Mouse (Mus musculus): ENCODE data around the gene Cyp2d10. TPM values are rescaled to one million over a fixed set of nuclear protein-coding genes. Genes with fewer than 3 reads are reported as not detected.
A peak's percentile ranks its signal among the peaks of the same experiment; 100 is the strongest.
"Not testable (repeated sequence)": the region's sequence is repeated elsewhere in the genome, so short reads cannot be mapped to it uniquely, and the experiment has no call there.

Cyp2d10 gene
- polyA plus RNA-seq (2016; fragmentation: Nextera tagmentation; extraction: Ambion mirVana): not detected in 2 replicates

DNA sequence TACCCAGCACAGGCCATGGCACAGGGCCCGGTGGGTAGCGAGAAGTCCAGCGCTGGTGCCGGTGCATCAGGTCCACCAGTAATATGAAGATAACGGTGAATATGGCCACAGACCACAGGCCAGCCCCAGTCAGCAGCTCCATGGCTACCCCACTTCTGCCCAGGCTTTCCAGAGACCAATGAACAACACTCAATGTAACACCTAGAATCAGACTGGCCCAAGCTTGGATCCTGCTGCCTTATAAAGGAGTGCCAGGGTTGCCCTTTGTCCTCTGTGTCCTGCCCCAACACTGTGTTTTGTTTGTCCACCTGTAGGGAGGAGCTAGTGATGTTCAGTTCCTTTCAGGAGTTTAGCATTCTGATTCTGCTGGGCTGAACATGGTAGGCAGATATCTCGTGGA is at the start of gene Cyp2d10:
Cyp2d10 (minus strand) TSS at position 215 of the 400 bp plus-strand sequence.
- Histone ChIP-seq H3K4me1 (no peaks in the 10 kb centered on the region), H3K27ac (no peak within 1 kb of the TSS), H3K4me3 (no peak within 1 kb of the TSS), H3K36me3 (no peaks in the 10 kb centered on the region), H3K27me3 (ENCODE audit: low read depth, poor library complexity, severe bottlenecking) (no peaks in the 10 kb centered on the region), H3K9me3 (replicated peaks) (no peaks in the 10 kb centered on the region)
- WGBS: 95% methylated on average over 6 of the region's 6 CpGs
- DNase-seq (ENCODE audit: low spot score): peak; percentile 6

DNA sequence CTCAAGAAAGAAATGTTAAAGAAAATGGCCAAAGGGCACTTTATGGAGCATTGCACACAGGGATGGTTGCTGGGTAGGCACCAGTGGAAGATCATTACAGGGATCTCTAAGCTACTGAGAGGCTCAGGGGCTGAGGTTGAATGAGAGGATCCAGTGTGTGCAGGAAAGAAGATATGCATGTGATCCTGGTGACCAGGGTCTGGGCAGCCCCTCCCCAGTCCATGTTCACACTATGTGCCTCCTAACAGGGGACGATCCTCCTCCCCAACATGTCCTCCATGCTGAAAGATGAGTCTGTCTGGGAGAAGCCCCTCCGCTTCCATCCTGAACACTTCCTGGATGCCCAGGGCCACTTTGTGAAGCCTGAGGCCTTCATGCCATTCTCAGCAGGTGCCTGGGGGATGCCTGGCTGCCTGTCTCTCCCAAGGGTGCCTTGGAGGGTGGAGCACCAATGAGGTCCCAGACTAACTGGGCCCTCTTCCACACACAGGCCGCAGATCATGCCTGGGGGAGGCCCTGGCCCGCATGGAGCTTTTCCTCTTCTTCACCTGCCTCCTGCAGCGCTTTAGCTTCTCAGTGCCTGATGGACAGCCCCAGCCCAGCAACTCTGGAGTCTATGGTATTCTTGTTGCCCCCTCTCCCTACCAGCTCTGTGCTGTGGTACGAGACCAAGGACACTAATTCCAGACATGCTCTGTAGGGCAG is 49.2 kb upstream of the Cyp2d10 start:
- H3K36me3 ChIP-seq; H3K4me3 ChIP-seq; H3K27me3 ChIP-seq (ENCODE audit: low read depth, poor library complexity, severe bottlenecking); H3K27ac ChIP-seq; H3K4me1 ChIP-seq; H3K9me3 ChIP-seq (replicated peaks); DNase-seq (ENCODE audit: low spot score): not testable (repeated sequence)
- WGBS: 86% methylated on average over 6 of the region's 6 CpGs

DNA sequence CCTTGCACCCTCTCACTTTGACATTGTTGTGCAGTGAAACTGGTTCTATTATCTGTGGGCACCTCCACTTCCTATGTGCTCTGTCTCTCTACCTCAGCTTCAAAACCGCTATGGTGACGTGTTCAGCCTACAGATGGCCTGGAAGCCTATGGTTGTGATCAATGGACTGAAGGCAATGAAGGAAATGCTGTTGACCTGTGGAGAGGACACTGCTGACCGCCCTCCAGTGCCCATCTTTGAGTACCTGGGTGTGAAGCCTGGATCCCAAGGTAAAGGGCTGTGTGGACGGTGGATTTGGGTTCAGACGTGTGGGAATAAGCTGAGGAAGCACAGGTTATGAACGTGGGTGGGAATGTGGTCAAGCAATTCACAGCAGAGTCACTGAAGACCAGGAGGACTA is 46.5 kb upstream of the Cyp2d10 start:
- H3K27me3 ChIP-seq (ENCODE audit: low read depth, poor library complexity, severe bottlenecking); H3K36me3 ChIP-seq; H3K27ac ChIP-seq; H3K9me3 ChIP-seq (replicated peaks); H3K4me1 ChIP-seq; H3K4me3 ChIP-seq: not testable (repeated sequence)
- WGBS: 94% methylated on average over 6 of the region's 6 CpGs
- peak; percentile 21 for DNase-seq (ENCODE audit: low spot score)

DNA sequence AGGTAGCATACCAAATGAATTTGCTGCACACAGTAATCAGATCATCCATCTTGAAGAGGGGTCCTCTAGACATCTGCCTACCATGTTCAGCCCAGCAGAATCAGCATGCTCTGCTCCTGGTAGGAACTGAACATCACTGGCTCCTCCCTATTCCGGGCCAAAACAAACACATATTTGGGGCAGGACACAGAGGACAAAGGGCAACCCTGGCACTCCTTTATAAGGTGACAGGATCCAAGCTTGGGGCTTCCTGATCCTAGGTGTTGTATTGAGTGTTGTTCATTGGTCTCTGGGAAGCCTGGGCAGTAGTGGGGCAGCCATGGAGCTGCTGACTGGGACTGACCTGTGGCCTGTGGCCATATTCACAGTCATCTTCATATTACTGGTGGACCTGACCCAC is 45.1 kb upstream of the Cyp2d10 start:
- not testable (repeated sequence) for H3K9me3 ChIP-seq (replicated peaks); H3K4me3 ChIP-seq; H3K27ac ChIP-seq; H3K4me1 ChIP-seq; H3K36me3 ChIP-seq; H3K27me3 ChIP-seq (ENCODE audit: low read depth, poor library complexity, severe bottlenecking)
- WGBS: 86% methylated on average over 1 of the region's 1 CpGs
- peak; percentile 8 for DNase-seq (ENCODE audit: low spot score)

DNA sequence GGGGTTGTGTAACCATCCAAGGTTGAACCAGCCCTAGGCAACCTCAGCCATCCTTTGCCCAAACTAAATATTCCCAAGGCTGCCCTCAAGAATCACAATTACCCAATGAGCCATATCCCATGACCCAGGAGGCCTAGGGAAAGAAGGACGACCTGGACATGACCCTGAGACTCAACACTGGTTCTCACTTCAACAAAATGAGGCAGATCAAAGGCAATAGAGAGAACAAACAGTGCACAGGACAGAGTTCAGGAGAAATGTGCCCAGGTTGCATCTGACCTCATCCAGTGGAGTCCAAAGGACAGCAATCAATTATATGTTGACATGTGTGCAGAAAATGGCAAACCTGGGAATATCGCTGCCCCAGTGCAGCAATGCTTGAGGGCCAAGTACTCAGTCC is 43.0 kb upstream of the Cyp2d10 start:
- H3K4me3 ChIP-seq; H3K27ac ChIP-seq; H3K4me1 ChIP-seq; H3K27me3 ChIP-seq (ENCODE audit: low read depth, poor library complexity, severe bottlenecking); H3K9me3 ChIP-seq (replicated peaks); H3K36me3 ChIP-seq: not testable (repeated sequence)
- 62% methylated on average over 2 of the region's 2 CpGs for WGBS
- peak; percentile 11 for DNase-seq (ENCODE audit: low spot score)

DNA sequence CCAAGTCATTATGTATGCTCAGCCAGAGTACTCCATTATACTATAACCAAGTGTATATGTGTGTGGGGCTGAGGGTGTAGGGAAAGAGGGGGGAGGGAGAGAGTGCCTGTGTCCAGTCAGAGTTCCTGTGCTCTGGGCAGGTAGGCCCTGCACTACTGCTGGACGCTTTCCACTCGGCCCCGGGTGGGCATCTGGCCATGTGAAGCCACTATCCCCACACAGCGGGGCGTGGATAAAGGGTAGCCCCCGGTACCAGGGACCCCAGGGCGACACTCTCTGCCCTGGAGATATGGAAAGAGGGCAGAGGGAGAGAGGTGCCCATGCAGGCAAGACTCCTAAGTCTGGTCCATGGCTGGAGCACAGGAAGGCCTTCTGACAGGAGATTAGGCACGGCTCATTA is 38.2 kb upstream of the Cyp2d10 start:
- WGBS: 82% methylated on average over 8 of the region's 8 CpGs
- DNase-seq (ENCODE audit: low spot score): peak; percentile 21
- H3K9me3 ChIP-seq (replicated peaks): no peaks in the 10 kb centered on the region
- H3K36me3 ChIP-seq: no peaks in the 10 kb centered on the region
- no peaks in the 10 kb centered on the region for H3K27me3 ChIP-seq (ENCODE audit: low read depth, poor library complexity, severe bottlenecking)
- H3K4me3 ChIP-seq: no peak overlapping the region
- no peaks in the 10 kb centered on the region for H3K4me1 ChIP-seq
- no peak overlapping the region for H3K27ac ChIP-seq

DNA sequence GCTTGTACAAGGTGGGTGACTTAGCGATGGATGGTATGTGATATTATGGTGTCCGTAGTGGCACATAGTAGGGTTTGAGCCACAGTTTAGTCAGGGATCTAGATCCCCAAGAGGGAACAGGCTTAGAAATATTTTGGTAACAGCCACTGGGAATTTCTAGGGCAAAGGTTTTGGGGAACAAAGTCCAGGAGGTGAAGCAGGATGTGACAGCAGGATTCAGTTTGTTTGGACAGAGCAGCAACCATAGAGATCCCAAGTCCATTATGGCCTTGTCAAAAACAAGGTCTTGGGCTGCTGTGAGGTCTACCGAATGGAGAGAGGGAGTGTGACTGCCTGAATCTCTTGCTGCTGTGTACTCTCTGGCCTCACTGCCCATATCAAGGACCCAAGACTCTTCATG is 36.7 kb upstream of the Cyp2d10 start:
- Histone ChIP-seq H3K4me3 (no peak overlapping the region), H3K27ac (no peak overlapping the region), H3K27me3 (ENCODE audit: low read depth, poor library complexity, severe bottlenecking) (no peaks in the 10 kb centered on the region), H3K4me1 (no peaks in the 10 kb centered on the region), H3K36me3 (no peaks in the 10 kb centered on the region), H3K9me3 (replicated peaks) (no peaks in the 10 kb centered on the region)
- no peak for DNase-seq (ENCODE audit: low spot score)
- WGBS: 95% methylated on average over 3 of the region's 3 CpGs

DNA sequence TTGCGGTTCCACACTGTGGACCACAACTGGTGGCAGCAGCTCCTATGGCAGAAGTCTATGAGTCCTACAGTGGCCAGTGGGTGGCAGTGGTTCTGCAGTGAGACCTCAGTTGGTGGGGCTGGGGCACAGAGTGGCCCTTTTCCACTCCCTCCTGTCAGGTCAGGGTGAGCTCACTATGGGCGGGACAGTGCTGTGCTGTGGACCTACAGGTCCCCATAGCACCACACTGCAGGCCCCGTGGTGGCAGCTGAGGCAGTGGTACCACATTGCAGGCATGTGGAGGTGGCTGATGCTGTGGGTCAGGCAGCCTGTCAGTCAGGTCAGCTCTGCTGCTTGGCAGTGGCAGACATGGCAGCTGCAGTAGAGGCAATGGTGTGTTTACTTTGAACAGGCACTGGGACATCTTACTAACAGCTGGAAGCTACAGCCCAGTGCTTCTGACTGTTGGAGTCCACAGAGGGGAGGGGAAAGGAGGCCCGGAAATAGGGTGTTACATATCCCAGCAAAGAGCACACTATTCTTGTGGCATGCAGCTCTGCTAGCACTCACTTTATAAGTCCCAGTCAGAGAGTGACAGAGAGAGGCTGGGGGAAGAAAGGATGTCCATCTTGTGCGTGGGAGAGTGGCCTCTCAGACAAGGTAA is 31.1 kb upstream of the Cyp2d10 start:
- H3K4me1 ChIP-seq: no peaks in the 10 kb centered on the region
- H3K27me3 ChIP-seq (ENCODE audit: low read depth, poor library complexity, severe bottlenecking): no peaks in the 10 kb centered on the region
- WGBS: 74% methylated on average over 5 of the region's 5 CpGs
- no peak for DNase-seq (ENCODE audit: low spot score)
- H3K4me3 ChIP-seq: no peak overlapping the region
- no peak overlapping the region for H3K27ac ChIP-seq
- no peaks in the 10 kb centered on the region for H3K36me3 ChIP-seq
- peaks cover 3% of the 10 kb centered on the region; the same call in 1 of the 2 replicates for H3K9me3 ChIP-seq (replicated peaks)

DNA sequence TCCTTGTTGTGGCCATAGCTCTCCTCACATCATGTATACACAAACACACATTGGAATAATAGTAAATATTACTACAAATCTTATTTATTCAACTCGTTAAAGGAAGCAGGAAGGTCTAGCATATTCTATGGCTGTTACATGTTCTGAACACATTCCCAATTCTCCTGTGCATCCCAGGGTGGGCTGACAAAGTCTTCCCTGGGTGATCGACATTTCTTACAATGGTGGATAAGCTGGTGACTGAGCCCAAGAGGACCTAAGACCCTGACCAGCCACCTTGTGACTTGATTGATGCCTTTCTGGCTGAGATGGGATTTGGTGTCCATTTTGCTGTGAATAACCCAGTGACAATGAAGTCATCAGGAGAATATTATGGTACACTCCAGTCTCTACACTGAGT is 28.6 kb upstream of the Cyp2d10 start:
- Histone ChIP-seq H3K36me3 (no peaks in the 10 kb centered on the region), H3K27ac (no peak overlapping the region), H3K27me3 (ENCODE audit: low read depth, poor library complexity, severe bottlenecking) (no peaks in the 10 kb centered on the region), H3K4me1 (no peaks in the 10 kb centered on the region), H3K9me3 (replicated peaks) (peaks cover 3% of the 10 kb centered on the region; the same call in 1 of the 2 replicates), H3K4me3 (no peak overlapping the region)
- no peak for DNase-seq (ENCODE audit: low spot score)
- 92% methylated on average over 2 of the region's 2 CpGs for WGBS

DNA sequence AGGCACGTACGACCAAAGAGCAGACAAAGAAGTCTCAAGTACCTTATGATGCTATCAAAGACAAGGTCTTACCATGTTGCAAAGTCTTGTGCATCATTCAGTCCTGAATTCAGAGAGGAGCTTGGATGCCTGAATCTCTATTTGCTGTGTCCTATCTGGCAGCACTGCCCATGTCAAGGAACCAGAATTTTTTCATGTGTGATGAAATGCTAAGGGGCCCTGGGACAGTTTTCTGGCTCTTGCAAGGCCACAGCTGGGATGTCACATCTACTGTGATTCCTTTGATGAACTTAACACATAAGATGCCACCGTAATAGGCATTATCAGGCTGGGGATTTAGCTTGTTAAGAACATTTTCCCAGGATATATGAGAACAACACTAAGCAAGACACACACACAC is 28.0 kb upstream of the Cyp2d10 start:
- H3K4me3 ChIP-seq: no peak overlapping the region
- 90% methylated on average over 3 of the region's 3 CpGs for WGBS
- no peak overlapping the region for H3K27ac ChIP-seq
- H3K27me3 ChIP-seq (ENCODE audit: low read depth, poor library complexity, severe bottlenecking): no peaks in the 10 kb centered on the region
- H3K36me3 ChIP-seq: no peaks in the 10 kb centered on the region
- DNase-seq (ENCODE audit: low spot score): no peak
- no peaks in the 10 kb centered on the region for H3K4me1 ChIP-seq
- peaks cover 3% of the 10 kb centered on the region; the same call in 1 of the 2 replicates for H3K9me3 ChIP-seq (replicated peaks)

DNA sequence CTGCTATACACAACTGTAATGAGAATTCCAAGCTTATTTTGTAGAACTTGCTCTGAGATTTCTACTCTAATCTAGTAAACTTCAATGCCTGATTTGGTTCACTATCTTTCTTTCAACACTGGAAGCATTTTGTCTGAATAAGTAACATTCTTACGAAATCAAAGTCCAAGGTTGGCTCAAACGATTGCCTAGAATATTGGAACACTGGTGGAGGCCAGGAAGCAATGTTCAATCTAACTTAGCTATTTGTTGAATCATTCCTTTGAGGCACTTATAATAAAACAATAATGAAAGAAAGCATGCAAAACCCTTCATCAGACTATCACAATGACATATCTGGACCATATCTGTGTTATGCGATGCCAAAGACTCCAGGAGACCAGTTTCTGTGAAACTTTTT is 27.5 kb upstream of the Cyp2d10 start:
- Histone ChIP-seq H3K27ac (no peak overlapping the region), H3K27me3 (ENCODE audit: low read depth, poor library complexity, severe bottlenecking) (no peaks in the 10 kb centered on the region), H3K4me3 (no peak overlapping the region), H3K9me3 (replicated peaks) (peaks cover 3% of the 10 kb centered on the region; the same call in 1 of the 2 replicates), H3K4me1 (no peaks in the 10 kb centered on the region), H3K36me3 (no peaks in the 10 kb centered on the region)
- WGBS: 93% methylated on average over 3 of the region's 3 CpGs
- no peak for DNase-seq (ENCODE audit: low spot score)

DNA sequence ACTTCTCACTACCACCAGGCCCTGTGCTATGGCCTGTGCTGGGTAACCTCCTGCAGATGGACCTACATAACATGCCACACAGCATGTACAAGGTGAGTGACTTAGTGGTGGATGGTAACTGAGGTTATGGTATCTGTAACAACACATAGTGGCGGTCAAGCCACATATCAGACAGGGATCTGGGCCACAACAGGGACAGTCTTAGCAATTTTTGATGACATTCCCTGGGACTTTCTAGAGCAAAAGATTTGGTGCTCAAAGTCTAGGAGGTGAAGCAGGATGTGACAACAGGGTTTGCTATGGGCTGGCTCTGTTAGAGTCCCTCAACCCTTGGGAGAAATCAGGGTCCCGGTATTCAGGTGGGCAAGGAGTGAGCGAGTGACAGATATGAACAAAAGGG is 26.6 kb upstream of the Cyp2d10 start:
- WGBS: 97% methylated on average over 3 of the region's 3 CpGs
- Histone ChIP-seq H3K4me1 (no peaks in the 10 kb centered on the region), H3K36me3 (no peaks in the 10 kb centered on the region), H3K27ac (no peak overlapping the region), H3K4me3 (no peak overlapping the region), H3K27me3 (ENCODE audit: low read depth, poor library complexity, severe bottlenecking) (no peaks in the 10 kb centered on the region), H3K9me3 (replicated peaks) (peaks cover 3% of the 10 kb centered on the region; the same call in 1 of the 2 replicates)
- no peak for DNase-seq (ENCODE audit: low spot score)

DNA sequence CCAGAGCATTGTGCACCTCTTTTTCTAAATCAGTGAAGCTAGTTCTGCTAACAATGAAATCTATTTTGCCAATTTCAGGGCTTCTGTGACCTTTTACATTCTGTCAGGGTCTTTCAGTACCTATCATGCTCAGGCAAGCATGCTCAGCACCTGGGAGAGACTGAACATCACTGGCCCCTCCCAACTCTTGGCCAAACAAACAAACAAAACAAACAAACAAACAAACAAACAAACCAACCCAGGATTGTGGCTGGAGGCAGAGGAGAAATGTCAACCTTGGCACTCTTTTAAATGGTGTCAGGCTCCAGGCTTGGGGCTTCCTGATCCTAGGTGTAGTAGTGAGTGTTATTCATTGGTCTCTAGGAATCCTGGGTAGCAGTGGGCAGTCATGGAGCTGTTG is 26.1 kb upstream of the Cyp2d10 start, which contains the start of gene Cyp2d9:
Cyp2d9 (plus strand) TSS at position 301 of the 400 bp plus-strand sequence.
- peaks cover 3% of the 10 kb centered on the region; the same call in 1 of the 2 replicates for H3K9me3 ChIP-seq (replicated peaks)
- no peaks in the 10 kb centered on the region for H3K4me1 ChIP-seq
- H3K27me3 ChIP-seq (ENCODE audit: low read depth, poor library complexity, severe bottlenecking): no peaks in the 10 kb centered on the region
- no peak within 1 kb of the TSS for H3K27ac ChIP-seq
- no peaks in the 10 kb centered on the region for H3K36me3 ChIP-seq
- H3K4me3 ChIP-seq: no peak within 1 kb of the TSS
- DNase-seq (ENCODE audit: low spot score): no peak
